Mouse (Mus musculus) thymus, adult 18-20 months (tissue): ENCODE results near the gene Mpp6.

Experiments used
- DNase-seq, 2 experiments: peaks; one replicate each; pipeline ENCODE4 v3.0.0; 2022; ENCODE audit warnings: mixed read lengths in 2 of 2

Mpp6 gene

DNA sequence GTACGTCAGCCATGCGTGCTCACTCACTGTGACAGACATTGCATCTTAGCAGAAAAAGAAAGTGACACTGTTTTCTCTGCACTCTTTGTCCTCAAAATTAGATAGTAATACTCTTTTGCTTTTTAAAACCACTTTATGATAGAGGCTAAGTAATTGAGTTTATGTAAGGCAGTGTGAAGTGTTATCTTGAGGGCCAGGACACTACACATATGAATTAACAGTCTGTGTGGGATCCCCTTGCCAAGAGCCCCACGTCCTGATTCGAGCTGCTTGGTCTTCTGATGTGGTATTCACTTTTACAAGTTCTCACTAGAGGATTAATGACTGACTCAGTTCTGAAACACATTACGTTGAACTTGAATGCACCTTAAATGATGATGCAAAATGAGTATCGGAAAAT is 49.8 kb downstream of the Mpp6 start:
- DNase-seq: no peak

GRCm38 (mm10) chr6:50163013-50163412 is 53.0 kb downstream of the Mpp6 start:
- no peak for DNase-seq

DNA sequence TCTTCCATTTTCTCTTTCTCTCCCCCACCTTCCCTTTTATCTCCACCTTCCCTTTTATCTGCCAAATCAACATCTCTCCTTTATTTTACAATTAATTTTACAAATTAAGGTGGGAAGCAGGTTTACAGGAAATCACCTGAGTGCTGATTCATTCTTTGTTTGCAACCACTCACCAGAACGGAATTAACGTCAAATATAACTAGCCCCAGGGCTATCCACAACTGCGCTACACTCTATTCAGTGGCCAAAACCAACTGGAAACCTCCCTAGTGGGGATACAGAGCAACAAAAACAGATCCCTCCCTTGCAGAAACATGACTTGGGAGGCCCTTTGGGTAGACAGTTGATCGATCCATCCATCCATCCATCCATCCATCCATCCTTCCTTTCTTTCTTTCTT is 58.8 kb downstream of the Mpp6 start:
- DNase-seq: no peak

- no peak for DNase-seq
Measured at GRCm38 (mm10) chr6:50169771-50170170, 59.7 kb downstream of the Mpp6 start.

- no peak for DNase-seq
Measured at GRCm38 (mm10) chr6:50175736-50176135, 65.7 kb downstream of the Mpp6 start.

DNA sequence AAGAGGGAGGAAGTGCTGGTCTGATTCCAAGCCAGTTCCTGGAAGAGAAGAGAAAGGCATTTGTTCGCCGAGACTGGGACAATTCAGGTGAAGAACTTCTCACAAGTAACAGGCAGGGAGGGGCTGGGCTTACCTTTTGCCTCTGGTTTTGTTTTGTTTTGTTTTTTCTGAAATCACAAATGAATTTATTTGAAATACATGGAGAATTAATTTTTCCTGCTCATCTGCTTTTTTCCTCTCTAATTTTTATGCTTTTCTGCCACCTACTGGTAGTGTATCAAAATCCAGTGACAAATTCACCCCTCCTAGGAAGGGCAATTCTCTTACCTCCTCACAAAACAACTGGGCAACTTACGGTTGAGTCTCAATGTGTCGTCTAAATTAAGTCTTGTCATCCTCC is 70.1 kb downstream of the Mpp6 start:
- DNase-seq: no peak

- no peak for DNase-seq
Measured at GRCm38 (mm10) chr6:50187955-50188354, 77.9 kb downstream of the Mpp6 start.

DNA sequence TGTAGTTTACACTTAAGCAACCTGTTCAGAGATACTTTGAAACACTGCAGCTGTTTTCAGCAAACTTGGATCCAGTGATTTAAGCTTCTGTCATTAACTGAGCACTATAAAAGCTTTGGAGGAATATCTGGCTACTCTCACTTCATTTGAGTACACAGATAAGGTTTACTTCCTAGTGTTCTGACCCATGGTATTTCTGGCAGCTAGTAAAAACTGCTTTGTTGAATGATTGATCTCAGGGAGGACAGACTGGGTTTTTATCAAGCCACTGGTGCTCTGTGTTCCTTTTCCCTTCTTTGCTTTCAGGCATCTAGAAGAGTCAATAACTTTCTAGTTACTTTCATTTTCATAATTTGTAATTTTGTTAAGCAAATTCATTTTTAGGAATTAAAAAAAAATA is 79.3 kb downstream of the Mpp6 start:
- DNase-seq: no peak

GRCm38 (mm10) chr6:50191605-50192004 is 81.6 kb downstream of the Mpp6 start:
- no peak for DNase-seq

GRCm38 (mm10) chr6:50192169-50192568 is 82.1 kb downstream of the Mpp6 start:
- no peak for DNase-seq

GRCm38 (mm10) chr6:50192822-50193221 is 82.8 kb downstream of the Mpp6 start:
- no peak for DNase-seq

DNA sequence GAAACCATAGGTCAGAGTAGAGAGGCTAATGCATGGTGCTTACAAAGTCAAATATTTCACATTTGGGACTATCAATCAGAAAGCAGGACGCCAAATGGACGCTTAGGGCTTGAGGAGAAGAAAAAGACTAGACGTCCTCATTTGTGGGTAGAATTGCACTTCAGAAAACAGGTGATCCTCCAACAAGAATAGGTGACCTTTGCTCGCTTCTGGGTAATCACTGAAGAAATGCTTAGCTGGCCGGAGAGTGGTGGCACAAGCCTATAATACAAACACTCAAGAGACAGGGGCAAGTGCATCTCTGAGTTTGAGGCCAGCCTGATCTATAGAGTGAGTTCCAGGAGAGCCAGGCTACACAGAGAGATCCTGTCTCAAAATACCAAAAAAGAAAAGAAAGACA is 83.8 kb downstream of the Mpp6 start:
- DNase-seq: no peak

GRCm38 (mm10) chr6:50204356-50204755 is 94.3 kb downstream of the Mpp6 start:
- no peak for DNase-seq

- no peak for DNase-seq
Measured at GRCm38 (mm10) chr6:50205093-50205492, 95.1 kb downstream of the Mpp6 start.

DNA sequence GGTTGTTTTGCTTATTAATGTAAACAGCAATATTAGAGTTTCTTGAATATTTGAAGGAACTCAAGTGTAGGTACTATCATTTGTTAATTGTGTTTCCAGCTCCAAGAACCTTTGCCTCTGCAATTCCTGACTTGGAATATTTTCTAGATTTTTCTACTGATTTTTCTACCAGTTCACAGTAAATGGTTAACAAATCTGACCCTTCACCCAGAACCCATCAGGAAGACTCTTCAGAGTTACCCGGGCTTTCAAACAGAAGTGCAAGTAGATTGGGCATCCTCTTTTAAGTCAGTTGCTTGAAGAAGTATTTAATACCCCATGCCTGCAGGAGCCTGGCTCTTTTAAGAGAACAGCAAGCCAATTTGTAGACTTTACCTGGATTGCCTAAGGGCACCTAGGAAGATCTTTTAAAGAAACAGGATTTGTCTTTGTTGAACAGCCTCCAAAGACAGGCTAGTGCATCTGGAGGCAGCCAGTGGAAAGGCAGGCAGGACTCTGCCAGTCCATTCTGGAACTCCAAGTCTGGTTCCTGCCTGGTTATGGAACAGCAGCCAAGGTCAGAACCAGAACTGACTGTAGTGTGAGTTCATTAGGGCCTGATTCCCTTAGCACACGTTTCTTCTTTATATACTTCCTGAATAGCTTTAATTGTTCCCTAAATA is 104.8 kb downstream of the Mpp6 start:
- no peak for DNase-seq

DNA sequence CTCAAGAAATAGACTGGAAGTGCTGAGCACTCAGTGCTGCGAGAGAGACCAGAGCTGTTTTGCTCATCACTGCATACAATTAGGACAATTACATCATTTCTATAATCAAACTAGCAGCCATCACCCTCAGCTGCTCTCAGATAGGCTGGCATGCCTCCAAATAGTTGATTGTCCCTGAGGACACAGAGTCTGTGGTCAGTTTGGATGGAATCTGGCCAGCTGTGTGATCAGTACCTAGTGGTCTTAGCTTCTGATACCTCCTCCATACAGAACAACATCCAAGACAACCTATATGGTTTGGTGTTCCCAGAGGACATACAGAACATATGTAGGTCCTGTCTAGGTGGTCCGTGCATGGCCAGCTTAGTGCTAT is 105.3 kb downstream of the Mpp6 start:
- DNase-seq: no peak

DNA sequence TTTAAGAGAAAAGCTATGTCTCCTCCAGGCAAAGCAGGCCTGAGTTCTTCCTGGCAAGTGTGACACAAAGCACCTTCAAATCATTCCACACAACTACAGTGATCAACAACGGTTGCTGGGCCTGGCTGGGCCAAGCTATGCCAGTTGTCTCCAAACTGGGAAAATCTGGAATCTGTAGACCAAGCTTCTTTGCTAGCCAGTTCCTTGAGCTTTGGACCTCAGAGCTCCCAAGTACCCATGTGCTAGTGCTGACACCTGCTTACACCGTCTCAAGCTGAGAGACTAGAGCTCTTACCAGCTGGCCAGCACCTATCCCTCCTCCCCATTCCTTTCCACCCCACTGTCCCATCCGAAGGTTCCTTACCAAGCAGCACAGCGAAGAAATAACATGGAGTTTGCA is 105.9 kb downstream of the Mpp6 start:
- no peak for DNase-seq

- no peak for DNase-seq
Measured at GRCm38 (mm10) chr6:50218628-50219027, 108.6 kb downstream of the Mpp6 start.

DNA sequence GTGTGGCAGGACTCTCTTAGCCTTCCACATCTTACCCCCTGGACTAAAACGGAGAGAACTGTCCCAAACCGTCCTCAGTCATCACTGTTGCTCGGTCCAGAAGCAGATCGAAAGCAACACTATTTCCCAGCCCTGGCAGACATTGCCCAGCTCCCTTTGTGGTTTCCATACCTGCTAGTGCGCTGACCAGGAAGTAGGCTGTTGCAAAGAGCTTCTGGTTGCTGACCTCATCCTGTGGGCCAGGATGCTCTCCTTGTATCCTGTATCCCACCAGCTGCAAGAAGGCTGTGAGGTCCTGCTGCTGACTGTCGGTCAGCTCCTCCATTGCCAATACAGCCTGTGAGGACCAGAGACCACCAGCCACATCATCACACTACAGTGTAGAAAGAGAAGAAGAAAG is 109.0 kb downstream of the Mpp6 start:
- DNase-seq: no peak

DNA sequence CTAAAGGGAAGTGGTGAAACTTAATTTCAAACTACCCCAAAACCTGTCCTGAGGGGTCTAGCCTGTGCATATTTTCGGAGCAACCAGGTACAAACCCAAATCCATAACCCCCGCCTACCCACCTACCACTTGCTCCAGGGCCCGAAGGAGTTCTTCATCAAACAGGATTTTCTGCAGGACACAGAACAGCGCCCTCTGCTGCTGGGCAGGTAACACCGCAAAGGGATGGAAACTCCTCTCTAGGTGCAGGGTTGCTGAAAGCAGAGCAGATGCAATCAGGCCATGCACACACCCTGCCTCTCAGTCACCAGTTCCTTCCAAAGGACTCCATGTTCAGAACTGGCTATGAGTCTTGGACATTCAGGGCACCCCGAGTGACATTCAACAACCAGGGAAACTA is 110.8 kb downstream of the Mpp6 start:
- DNase-seq: peak; percentile 14 to 17

GRCm38 (mm10) chr6:50222351-50222750 is 112.3 kb downstream of the Mpp6 start:
- no peak for DNase-seq

GRCm38 (mm10) chr6:50222986-50223385 is 112.9 kb downstream of the Mpp6 start:
- no peak for DNase-seq

GRCm38 (mm10) chr6:50223606-50224005 is 113.6 kb downstream of the Mpp6 start:
- no peak for DNase-seq

GRCm38 (mm10) chr6:50225232-50225631 is 115.2 kb downstream of the Mpp6 start:
- DNase-seq: no peak

DNA sequence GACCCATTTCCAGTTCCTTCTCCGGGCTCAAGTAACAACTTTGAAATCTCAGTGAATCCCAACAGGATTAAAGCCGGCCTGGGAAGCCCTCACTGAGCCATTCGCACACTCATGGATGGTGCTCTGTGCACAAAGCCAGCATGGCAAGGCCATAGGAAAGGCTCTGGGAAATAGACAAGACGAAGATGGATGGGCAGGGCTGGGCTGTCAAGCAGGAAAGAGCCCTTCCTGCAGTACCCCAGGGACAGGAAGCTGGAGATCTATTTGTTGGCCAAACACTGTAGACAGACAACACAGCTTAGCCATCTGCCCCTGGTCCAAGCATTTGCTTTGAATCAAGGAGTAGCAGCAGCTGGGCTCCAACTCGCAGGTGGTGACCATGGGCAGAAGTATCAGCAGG is 118.1 kb downstream of the Mpp6 start:
- no peak for DNase-seq

- DNase-seq: no peak
Measured at GRCm38 (mm10) chr6:50231288-50231687, 121.2 kb downstream of the Mpp6 start.
